Mouse (Mus musculus): ENCODE results near the gene Ogg1.

- no peak for TF ChIP-seq CTCF (IDR thresholded peaks at IDR 0.05; ENCODE audit: control insufficient read depth, insufficient read depth, insufficient replicate concordance, low read depth, low read length)
- TF ChIP-seq POLR2A (IDR thresholded peaks at IDR 0.05; ENCODE audit: control insufficient read depth, low read depth, low read length), result no peak
Measured at GRCm38 (mm10) chr6:113302258-113302657, 24.5 kb upstream of the Ogg1 start.
